Mouse (Mus musculus) gastrocnemius, postnatal 14 days (tissue): ENCODE measurements around the gene Syt12. TPM values are rescaled to one million over a fixed set of nuclear protein-coding genes. Genes with fewer than 3 reads are reported as not detected.
A peak's percentile ranks its signal among the peaks of the same experiment; 100 is the strongest.

Source experiments
- DNase-seq: peaks from one replicate; pipeline ENCODE4 v3.0.0; 2021; ENCODE audit warnings: mixed read lengths
- intact Hi-C: fragments of 180-260 bp; cut with DNase I; formaldehyde crosslinking; loops from one replicate; pipeline ENCODE4 v1.15.1; 2025; ENCODE audit warnings: low total_unique reads
- total RNA-seq, 2 experiments: library from RNA; stranded (reverse); gene quantifications; 2 replicates each; pipeline ENCODE4 v1.2.3; 2021

Syt12 gene
- total RNA-seq, 2 experiments from 2014 or later: 2.1 to 5.4 TPM

GRCm38 (mm10) chr19:4452525-4452924, 24.7 kb downstream of the Syt12 start:
- intact Hi-C loops: no loop called here
- no peak for DNase-seq

GRCm38 (mm10) chr19:4451965-4452364, 25.3 kb downstream of the Syt12 start:
- intact Hi-C loops: no loop called here
- no peak for DNase-seq

GRCm38 (mm10) chr19:4451098-4451497, 26.1 kb downstream of the Syt12 start:
- no peak for DNase-seq
- intact Hi-C loops: no loop called here

DNA sequence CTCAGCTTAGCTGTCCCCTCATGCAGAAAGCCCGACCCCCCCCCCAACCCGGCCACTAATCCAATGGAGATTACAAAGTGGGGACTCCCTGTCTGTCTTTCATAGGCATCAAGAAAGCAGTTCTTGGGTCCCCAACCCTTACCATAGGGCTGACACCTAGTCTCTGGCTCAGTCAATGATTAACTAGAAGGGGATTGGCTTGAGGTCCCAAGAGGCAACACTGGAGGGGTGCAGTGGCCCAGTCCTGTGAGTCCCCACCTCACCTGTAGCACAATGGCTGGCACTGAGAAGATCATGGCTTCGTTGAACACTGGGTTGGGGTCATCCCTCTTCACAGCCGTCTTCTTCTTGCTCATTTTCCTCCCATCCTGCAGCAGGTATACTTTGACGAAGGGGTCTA, 26.6 kb downstream of the Syt12 start:
- no peak for DNase-seq
- intact Hi-C loops: no loop called here

- intact Hi-C loops: no loop called here
Observed at GRCm38 (mm10) chr19:4449230-4449629, 28.0 kb downstream of the Syt12 start.

GRCm38 (mm10) chr19:4447445-4447844, 29.8 kb downstream of the Syt12 start:
- intact Hi-C loops: no loop called here
- no peak for DNase-seq

More at GRCm38 (mm10) chr19:4449230-4449629, 28.0 kb downstream of the Syt12 start:
- no peak for DNase-seq

DNA sequence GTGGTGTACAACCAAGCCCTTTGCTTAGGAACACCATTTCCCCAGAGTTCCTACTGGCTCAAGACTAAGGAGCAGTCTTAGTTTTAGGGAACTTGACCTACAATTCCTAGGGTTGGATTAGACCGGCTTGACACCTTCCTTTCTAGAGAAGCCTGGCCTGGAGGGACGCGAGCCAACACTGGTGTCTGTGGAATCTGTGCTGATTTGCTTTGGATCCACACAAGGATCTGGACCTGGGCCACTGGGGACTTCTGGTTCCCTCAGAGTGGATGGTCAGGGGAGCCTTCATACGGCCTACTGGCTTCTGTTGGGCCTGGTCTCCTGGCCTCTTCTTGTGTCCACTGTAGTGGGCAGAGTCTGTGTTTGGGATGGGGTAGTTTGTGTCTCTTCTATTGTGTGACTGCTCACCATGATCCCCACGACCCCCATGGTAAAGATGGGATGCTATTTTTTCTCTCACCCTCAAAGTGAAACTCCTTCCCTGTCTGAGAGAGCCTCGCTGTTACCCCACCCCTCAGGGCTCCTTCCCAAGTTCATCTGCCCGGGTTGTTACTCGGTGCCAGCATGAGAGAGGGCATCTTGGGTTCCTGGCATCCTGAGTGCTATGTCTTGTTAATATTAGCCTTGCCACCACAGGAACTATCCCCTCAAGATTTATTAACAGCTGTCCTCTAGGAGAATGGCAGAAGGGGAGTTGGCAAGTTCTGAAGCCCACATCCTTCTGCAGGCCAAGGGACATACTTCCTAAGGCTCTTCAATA, 30.4 kb downstream of the Syt12 start:
- intact Hi-C loops: no loop called here

GRCm38 (mm10) chr19:4442408-4442807, 34.8 kb downstream of the Syt12 start:
- intact Hi-C loops: no loop called here
- peak; percentile 59 for DNase-seq

More for the DNA sequence above, 30.4 kb downstream of the Syt12 start:
- peak; percentile 27 for DNase-seq

GRCm38 (mm10) chr19:4441621-4442161, 35.6 kb downstream of the Syt12 start:
- intact Hi-C loops: no loop called here
- DNase-seq: peak; percentile 17

- intact Hi-C loops: no loop called here
- DNase-seq: peak; percentile 20
Observed at GRCm38 (mm10) chr19:4441090-4441591, 36.1 kb downstream of the Syt12 start.

DNA sequence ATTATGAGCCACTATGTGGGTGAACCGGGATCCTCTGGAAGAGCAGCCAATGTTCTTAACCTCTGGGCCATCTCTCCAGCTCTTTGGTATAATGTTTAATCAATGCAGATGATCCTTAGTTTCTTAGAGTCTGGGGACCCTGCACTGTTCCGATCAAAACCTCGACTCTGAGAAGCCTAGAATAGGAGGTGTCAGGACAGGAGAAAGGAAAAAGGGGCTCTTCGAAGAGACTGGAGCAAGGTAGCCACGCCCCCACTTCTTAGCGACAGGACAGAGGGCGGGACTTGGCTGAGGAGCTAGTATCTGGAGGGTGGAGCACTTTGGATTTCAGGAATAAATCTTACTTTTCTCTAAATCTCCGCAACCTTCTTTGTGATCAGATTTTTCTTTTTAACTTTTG, 37.0 kb downstream of the Syt12 start:
- peak; percentile 21 for DNase-seq
- intact Hi-C loops: no loop called here

DNA sequence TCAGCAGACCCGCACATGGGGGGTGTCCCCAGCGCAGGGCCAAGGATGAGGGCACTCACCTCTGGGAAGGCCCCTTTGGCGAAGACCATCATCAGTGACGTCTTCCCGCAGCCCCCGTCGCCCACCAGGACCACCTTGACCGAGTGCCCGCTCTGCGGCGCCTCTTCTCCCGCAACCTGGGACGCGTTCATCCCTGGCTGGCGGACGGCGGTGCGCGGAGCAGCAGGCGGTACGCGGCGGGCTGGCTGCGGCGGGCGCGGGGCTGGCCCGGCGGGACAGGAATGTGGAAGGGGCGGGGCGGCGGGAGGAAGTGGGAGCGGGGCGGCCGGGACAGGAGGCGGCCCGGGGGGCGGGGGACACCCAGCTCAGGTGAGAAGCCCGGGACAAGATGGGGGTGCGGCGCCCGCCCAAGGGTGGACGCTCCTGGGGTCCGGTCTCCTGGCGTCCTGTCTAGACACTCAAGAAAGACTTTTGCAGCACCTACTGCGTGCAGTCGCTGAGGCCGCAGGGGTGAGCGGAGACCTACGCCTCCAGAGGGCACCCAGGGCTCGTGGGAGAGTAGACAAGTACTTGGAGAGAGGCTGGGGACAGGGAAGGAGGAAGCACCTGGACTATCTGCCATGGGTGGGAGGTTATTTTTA, 38.0 kb downstream of the Syt12 start, which contains the start of gene Rhod:
Gene Rhod, minus strand, starts transcription at position 272 of the 641 bp plus-strand sequence.
- peak; percentile 65 for DNase-seq
- intact Hi-C loops: no loop called here

- no peak for DNase-seq
Observed at GRCm38 (mm10) chr19:4438791-4439160, 38.5 kb downstream of the Syt12 start.

GRCm38 (mm10) chr19:4437886-4438285, 39.4 kb downstream of the Syt12 start:
- intact Hi-C loops: no loop called here
- no peak for DNase-seq

More at GRCm38 (mm10) chr19:4438791-4439160, 38.5 kb downstream of the Syt12 start:
- intact Hi-C loops: no loop called here

- intact Hi-C loops: no loop called here
- no peak for DNase-seq
Observed at GRCm38 (mm10) chr19:4436254-4436653, 41.0 kb downstream of the Syt12 start.

GRCm38 (mm10) chr19:4434999-4435398, 42.2 kb downstream of the Syt12 start:
- intact Hi-C loops: no loop called here
- no peak for DNase-seq

- intact Hi-C loops: no loop called here
- DNase-seq: no peak
Observed at GRCm38 (mm10) chr19:4433756-4434155, 43.5 kb downstream of the Syt12 start.

DNA sequence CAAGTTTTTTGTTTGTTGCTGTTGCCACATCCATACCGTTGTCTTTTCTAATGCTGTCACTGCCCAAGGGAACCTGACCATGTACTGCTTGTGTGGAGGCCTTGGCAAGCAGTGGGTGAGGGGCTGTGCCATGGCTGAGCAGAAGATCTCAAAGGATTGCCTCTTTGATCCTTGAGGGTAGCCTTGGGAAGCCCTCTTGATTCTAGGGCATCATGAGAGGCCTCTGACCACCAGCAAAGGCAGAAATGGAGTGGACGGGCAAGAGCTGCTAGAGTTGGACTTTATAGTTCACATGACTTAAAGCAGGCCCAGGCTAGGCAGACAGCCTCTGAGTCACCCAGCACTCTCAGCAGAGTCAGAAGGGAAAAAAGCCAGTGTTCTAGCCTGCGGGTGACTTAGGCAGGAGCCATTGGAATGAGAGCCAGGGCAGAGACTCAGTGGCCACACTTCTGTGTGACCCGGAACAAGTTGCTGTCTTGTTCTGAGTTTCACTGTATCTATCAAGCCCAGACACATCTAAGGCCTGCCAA, 47.1 kb downstream of the Syt12 start:
- DNase-seq: no peak
- intact Hi-C loops: no loop called here

DNA sequence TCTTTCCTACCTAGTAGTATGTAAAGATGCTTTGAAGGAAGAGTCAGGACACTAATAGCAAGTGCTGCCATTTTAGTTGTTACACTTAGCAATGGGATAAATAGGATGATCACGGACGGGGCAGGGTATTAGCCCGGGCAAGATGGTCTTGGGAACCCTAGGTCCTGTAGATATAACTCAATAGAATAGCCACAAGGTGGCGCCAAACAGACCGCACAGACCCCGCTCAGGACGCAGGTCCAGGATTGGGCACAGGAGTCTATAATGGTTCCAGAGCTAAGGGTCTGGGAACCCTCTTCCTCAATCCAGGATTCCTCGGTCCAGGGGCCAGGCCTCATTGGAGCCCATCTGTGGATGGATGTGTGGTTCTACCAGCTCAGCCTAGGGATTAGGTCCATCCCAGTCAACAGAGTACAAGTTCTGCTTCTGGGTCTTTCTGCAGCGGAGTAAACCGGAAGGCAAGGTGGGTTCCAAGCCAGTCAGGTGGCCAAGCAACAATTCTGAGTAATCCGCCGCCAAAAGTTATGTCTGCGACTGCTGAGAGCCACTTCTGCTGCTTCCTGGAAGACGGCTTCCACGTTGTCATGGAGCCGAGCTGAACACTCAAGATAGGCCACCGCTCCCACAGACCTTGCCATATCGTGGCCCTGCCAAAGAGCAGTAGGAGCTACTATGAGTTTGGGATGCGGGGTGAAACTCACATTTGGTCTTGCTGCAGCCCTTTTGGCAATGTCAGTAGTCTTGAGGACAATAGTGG, 51.5 kb downstream of the Syt12 start:
- peak; percentile 24 for DNase-seq

DNA sequence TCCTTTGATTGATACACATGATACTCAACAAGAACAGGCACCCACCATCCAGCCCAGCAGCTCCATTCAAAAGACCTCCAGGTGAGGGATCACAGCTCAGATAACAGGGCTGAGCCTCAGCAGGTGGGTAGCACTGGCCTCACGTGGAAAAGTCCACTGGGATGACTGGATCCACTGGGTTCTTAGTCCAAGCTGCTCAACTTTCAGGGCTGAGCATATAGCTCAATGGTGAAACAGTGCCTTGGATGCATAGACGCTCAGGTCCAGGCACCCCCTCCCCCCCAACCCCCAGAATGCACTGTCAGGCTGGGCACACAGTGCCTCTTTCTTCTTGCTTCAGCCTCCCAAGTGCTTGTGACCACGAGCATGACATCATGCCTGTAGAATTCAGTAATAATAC, 54.2 kb downstream of the Syt12 start:
- intact Hi-C loops: no loop called here

More for the DNA sequence above, 51.5 kb downstream of the Syt12 start:
- intact Hi-C loops: no loop called here

More for the DNA sequence above, 54.2 kb downstream of the Syt12 start:
- DNase-seq: no peak
